Mouse (Mus musculus): ENCODE data around the gene Brd7.

GRCm38 (mm10) chr8:88289901-88290300 lies 72.1 kb downstream of the Brd7 start:
- TF ChIP-seq ZC3H11A (IDR thresholded peaks at IDR 0.05; ENCODE audit: borderline replicate concordance, low read depth, low read length) (no peak), HCFC1 (IDR thresholded peaks at IDR 0.05; ENCODE audit: borderline replicate concordance, insufficient read depth, low read length) (no peak)
